Mouse (Mus musculus): Measurements from ENCODE around the gene Slc4a5.

GRCm38 (mm10) chr6:83265653-83266052, 46.0 kb downstream of the Slc4a5 start:
- TF ChIP-seq CTCF (IDR thresholded peaks at IDR 0.05; ENCODE audit: extremely low read depth, insufficient read length, insufficient replicate concordance, low read depth, low read length) (no peak), POLR2A (IDR thresholded peaks at IDR 0.05; ENCODE audit: low read depth, low read length) (no peak)
